Mouse (Mus musculus) embryonic facial prominence, embryonic 11.5 days (tissue): ENCODE results near the gene Oosp1. TPM values are rescaled to one million over a fixed set of nuclear protein-coding genes. Genes with fewer than 3 reads are reported as not detected.

Experiments used
- ATAC-seq: fragments of 200-750 bp; cut with Nextera tagmentation; replicated peaks from 2 replicates; pipeline ENCODE4 v1.8.0; 2017; ENCODE audit warnings: low read depth; ENCODE audit not compliant: insufficient number of reproducible peaks, low FRiP score, low TSS enrichment
- DNase-seq: peaks from one replicate; pipeline ENCODE4 v3.0.0-alpha.2; 2015; ENCODE audit warnings: low spot score
- H3K27ac ChIP-seq: fragments of 300-500 bp; sonication (generic); replicated peaks from 2 replicates; pipeline ENCODE4 v1.5.1; 2014; ENCODE audit warnings: mild to moderate bottlenecking, low read depth, low read length, control low read depth
- H3K27me3 ChIP-seq: fragments of 300-500 bp; sonication (generic); 2 replicates; pipeline ENCODE4 v1.6.1; 2014; ENCODE audit warnings: mild to moderate bottlenecking, low read length, moderate library complexity, mixed read lengths; ENCODE audit not compliant: control insufficient read depth, insufficient read depth
- H3K36me3 ChIP-seq: fragments of 300-500 bp; sonication (generic); replicated peaks from 2 replicates; pipeline ENCODE4 v1.6.1; 2014; ENCODE audit warnings: low read depth, mild to moderate bottlenecking, low read length, moderate library complexity, mixed read lengths; ENCODE audit not compliant: control insufficient read depth, insufficient read depth
- H3K4me1 ChIP-seq: fragments of 300-500 bp; sonication (generic); 2 replicates; pipeline ENCODE4 v1.6.1; 2014; ENCODE audit warnings: low read length, mixed read lengths; ENCODE audit not compliant: control insufficient read depth, insufficient read depth
- H3K4me2 ChIP-seq: fragments of 300-500 bp; sonication (generic); 2 replicates; pipeline ENCODE4 v1.6.1; 2014; ENCODE audit warnings: low read depth, mild to moderate bottlenecking, control low read depth, low read length, moderate library complexity
- H3K4me3 ChIP-seq: fragments of 300-500 bp; sonication (generic); 2 replicates; pipeline ENCODE4 v1.5.1; 2014; ENCODE audit warnings: low read depth, low read length, control low read depth
- H3K9ac ChIP-seq: fragments of 300-500 bp; sonication (generic); replicated peaks from 2 replicates; pipeline ENCODE4 v1.6.1; 2014; ENCODE audit warnings: mild to moderate bottlenecking, control low read depth, low read length
- H3K9me3 ChIP-seq: fragments of 300-500 bp; sonication (generic); replicated peaks from 2 replicates; pipeline ENCODE4 v1.6.1; 2016; ENCODE audit warnings: mild to moderate bottlenecking, low read length, inconsistent platforms, mixed read lengths; ENCODE audit not compliant: control insufficient read depth
- WGBS: fragments of 180-500 bp; shearing (Covaris S2); extraction: QIAGEN DNeasy Blood & Tissue Kit; methylation state at CpG from one replicate; pipeline ENCODE4 v1.1.7; 2014; 5-methylcytosine and 5-hydroxymethylcytosine counted together
- polyA plus RNA-seq: library from polyadenylated mRNA; unstranded; fragments of >200 nt; fragmentation: Nextera tagmentation; extraction: Ambion mirVana; gene quantifications from 2 replicates; pipeline ENCODE4 v1.2.1, GENCODE M21; 2014

Gene Oosp1
- polyA plus RNA-seq, 1 experiment from 2014 or later = not detected

DNA sequence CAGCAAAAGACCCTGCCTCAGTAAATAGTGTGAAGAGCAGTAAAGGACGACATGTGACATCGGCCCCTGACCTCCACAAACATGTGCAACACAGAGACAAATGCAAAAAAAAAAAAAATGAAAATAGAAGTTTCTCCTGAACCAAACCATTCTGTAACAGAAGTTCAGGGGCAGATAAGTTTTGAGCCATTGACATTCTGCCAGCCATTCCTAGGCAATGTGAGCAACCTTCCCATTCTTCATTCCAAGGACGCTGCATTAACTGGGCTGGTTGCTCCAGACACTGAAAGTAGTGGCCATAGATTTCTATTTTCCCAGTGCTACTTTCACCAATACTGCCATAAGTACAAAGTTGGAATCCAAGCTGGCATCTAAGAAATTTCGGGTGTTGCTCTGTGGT lies 21.5 kb upstream of the Oosp1 start:
- H3K36me3 ChIP-seq = no peaks in the 10 kb centered on the region

DNA sequence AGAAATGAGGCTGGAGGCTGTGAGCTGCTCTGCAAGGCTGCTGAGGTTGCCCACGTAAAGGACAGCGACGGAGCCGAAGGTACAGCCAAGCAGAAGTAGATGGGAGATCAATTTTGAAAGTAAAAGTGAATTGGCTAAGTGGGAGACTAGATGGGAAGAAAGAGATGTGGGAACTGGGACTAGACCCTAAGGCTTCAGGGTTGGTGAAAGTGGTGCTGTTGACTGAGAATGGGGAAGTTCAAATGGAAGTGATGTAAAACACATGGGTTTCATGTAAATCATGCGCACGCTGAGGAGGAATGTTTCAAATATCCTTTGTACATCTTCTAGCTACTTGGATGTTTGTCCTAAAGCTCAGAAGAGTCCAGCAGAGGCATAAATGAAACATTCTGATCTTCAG lies 7.4 kb upstream of the Oosp1 start:
- no peak overlapping the region for H3K27ac ChIP-seq
- H3K36me3 ChIP-seq = no peaks in the 10 kb centered on the region
- DNase-seq = no peak
- H3K4me1 ChIP-seq = no peaks in the 10 kb centered on the region
- H3K4me3 ChIP-seq = no peak overlapping the region
- no peak overlapping the region for H3K4me2 ChIP-seq
- H3K9ac ChIP-seq = no peak overlapping the region
- 87% methylated on average over 6 of the region's 6 CpGs for WGBS
- ATAC-seq = no peak
- no peaks in the 10 kb centered on the region for H3K9me3 ChIP-seq
- no peaks in the 10 kb centered on the region for H3K27me3 ChIP-seq

More for the DNA sequence above, 21.5 kb upstream of the Oosp1 start:
- Histone ChIP-seq H3K27ac (no peak overlapping the region), H3K9ac (no peak overlapping the region), H3K27me3 (no peaks in the 10 kb centered on the region), H3K9me3 (no peaks in the 10 kb centered on the region), H3K4me2 (no peak overlapping the region), H3K4me1 (no peaks in the 10 kb centered on the region), H3K4me3 (no peak overlapping the region)
- WGBS = 84% methylated on average over 4 of the region's 4 CpGs
- DNase-seq (no peak), ATAC-seq (no peak)

DNA sequence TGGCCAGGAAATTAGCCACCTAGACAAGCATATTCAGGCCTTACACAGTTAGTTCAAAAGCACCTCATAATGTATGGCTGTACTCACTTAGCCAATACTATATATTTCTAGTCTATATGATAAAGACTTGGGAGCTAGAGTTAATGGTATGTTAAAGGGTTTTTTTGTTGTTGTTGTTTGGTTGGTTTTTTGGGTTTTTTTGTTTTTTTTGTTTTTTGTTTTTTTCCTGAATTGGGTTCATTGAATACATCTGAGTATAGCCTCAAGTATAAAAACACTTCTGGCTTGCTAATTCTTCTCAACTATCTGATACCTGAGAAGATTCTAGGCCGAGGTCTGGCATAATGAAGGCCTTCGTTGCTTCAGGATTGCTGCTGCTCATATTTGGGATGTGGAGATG lies 5.8 kb upstream of the Oosp1 start, which contains the start of gene Oosp3:
Gene Oosp3, plus strand, starts transcription at position 301 of the 400 bp plus-strand sequence.
- no peak within 1 kb of the TSS for H3K4me3 ChIP-seq
- no peaks in the 10 kb centered on the region for H3K27me3 ChIP-seq
- H3K27ac ChIP-seq = no peak within 1 kb of the TSS
- DNase-seq = no peak
- ATAC-seq = no peak
- H3K4me2 ChIP-seq = no peak within 1 kb of the TSS
- no peaks in the 10 kb centered on the region for H3K36me3 ChIP-seq
- H3K9ac ChIP-seq = no peak within 1 kb of the TSS
- no peaks in the 10 kb centered on the region for H3K9me3 ChIP-seq
- WGBS = 80% methylated on average over 2 of the region's 2 CpGs
- no peaks in the 10 kb centered on the region for H3K4me1 ChIP-seq

DNA sequence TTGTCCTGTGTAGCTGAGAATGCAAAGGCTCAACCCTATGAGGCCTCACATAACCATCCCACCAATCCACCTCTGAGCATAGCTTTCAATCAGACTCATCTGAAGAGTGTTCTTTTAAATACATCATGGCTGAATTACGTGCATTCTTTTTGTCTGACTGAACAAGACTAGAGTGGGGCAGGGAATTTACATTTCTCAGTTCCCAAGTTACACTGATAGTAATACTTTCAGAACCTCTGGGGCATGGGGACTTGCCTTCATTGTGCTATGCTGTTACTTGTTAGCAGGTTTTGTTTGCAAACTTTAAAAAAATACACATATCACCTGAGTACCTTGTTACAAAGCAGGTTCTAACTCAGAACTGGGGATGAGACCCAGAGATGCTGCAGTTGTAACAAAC lies 504 bp upstream of the Oosp1 start:
- WGBS = 70% methylated on average over 1 of the region's 1 CpGs
- no peaks in the 10 kb centered on the region for H3K4me1 ChIP-seq
- no peaks in the 10 kb centered on the region for H3K9me3 ChIP-seq
- H3K36me3 ChIP-seq = no peaks in the 10 kb centered on the region
- H3K4me3 ChIP-seq = no peak overlapping the region
- no peak for DNase-seq
- H3K27me3 ChIP-seq = no peaks in the 10 kb centered on the region
- ATAC-seq = no peak
- no peak overlapping the region for H3K4me2 ChIP-seq
- H3K9ac ChIP-seq = no peak overlapping the region
- no peak overlapping the region for H3K27ac ChIP-seq

DNA sequence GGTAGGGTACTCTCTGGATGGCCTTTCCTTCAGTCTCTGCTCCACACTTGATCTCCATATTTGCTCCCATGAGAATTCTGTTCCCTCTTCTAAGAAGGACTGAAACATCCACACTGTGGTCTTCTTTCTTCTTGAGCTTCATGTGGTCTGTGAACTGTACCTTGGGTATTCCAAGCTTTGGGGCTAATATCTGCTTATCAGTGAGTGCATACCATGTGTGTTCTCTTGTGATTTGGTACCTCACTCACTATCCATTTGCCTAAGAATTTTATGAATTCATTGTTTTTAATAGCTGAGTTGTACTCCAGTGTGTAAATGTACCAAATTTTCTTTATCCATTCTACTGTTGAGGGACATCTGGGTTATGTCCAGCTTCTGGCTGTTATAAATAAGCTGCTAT lies 29.4 kb downstream of the Oosp1 start:
- Histone ChIP-seq H3K27me3 (no peaks in the 10 kb centered on the region), H3K4me1 (no peaks in the 10 kb centered on the region), H3K27ac (no peak overlapping the region), H3K9ac (no peak overlapping the region), H3K36me3 (no peaks in the 10 kb centered on the region), H3K4me2 (no peak overlapping the region), H3K9me3 (no peaks in the 10 kb centered on the region), H3K4me3 (no peak overlapping the region)
- ATAC-seq (no peak), DNase-seq (no peak)

DNA sequence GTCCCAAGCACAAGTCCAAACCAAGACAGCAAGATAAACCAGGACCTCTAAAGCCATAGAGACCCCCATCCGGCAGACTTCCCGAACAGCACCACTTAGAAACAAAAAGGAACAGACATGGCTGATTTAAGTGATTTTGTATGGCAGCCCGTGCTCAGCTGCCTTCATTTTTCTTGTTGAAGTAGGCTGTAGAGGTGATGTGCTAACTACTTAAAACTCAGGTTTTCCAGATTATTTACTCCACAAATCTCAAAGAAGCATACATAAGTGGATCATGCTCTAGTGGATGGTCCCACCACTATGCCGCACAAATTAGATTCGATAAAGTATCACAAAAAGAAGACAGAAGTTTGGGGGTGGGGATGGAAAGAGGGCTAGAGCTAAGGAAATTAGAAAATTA lies 30.5 kb downstream of the Oosp1 start, which contains the start of gene Oosp2:
Gene Oosp2, minus strand, starts transcription at position 101 of the 400 bp plus-strand sequence.
- ATAC-seq (no peak), DNase-seq (no peak)
- H3K4me2 ChIP-seq = no peak within 1 kb of the TSS
- H3K36me3 ChIP-seq = no peaks in the 10 kb centered on the region
- H3K27ac ChIP-seq = no peak within 1 kb of the TSS
- H3K4me1 ChIP-seq = no peaks in the 10 kb centered on the region
- H3K4me3 ChIP-seq = no peak within 1 kb of the TSS
- WGBS = 95% methylated on average over 5 of the region's 5 CpGs
- no peaks in the 10 kb centered on the region for H3K9me3 ChIP-seq
- no peaks in the 10 kb centered on the region for H3K27me3 ChIP-seq
- H3K9ac ChIP-seq = no peak within 1 kb of the TSS

DNA sequence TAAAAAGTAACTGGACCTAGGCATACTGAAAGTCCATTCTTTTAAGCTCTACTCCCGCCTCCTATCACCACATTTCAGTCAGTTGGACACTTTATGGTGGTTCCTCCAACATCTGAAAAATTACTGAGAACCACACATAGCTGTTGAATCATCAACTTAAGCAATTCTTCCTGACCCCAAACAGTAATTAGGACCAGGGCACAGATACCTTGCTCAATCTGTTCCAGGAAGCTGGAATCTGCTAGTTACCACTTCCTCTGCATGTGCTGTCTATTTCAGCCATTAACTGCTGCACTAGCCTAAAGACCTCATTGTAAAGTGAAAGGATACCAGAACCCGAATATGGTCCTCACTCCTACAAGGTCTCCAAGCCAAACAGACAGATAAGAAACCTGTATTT lies 31.8 kb downstream of the Oosp1 start:
- Histone ChIP-seq H3K27ac (no peak overlapping the region), H3K4me2 (no peak overlapping the region), H3K9me3 (no peaks in the 10 kb centered on the region), H3K9ac (no peak overlapping the region), H3K4me3 (no peak overlapping the region), H3K4me1 (no peaks in the 10 kb centered on the region), H3K36me3 (no peaks in the 10 kb centered on the region), H3K27me3 (no peaks in the 10 kb centered on the region)
- WGBS = 72% methylated on average over 2 of the region's 2 CpGs
- ATAC-seq (no peak), DNase-seq (no peak)

DNA sequence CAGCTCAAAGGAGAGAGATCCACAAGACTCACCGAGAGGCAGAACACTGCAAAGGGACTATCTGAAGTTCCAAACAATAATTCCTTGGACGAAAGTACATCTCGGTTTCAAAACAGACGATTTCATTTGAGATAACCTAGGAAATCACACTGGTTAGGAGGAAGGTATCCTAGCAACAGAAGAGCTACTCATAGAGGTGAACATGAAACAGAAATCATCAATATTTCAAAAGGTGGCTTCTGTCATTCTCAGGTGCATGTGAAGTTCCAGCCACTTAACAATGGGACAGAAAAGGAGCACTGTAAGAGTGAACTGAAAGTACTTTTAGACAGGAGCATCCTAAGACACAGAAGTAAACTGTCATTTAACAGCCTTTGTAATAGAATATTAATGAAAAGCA lies 41.4 kb downstream of the Oosp1 start:
- Histone ChIP-seq H3K9me3 (no peaks in the 10 kb centered on the region), H3K4me3 (no peak overlapping the region), H3K27me3 (no peaks in the 10 kb centered on the region), H3K27ac (no peak overlapping the region), H3K9ac (no peak overlapping the region), H3K36me3 (no peaks in the 10 kb centered on the region), H3K4me1 (no peaks in the 10 kb centered on the region), H3K4me2 (no peak overlapping the region)
- no peak for DNase-seq
- no peak for ATAC-seq
- WGBS = 82% methylated on average over 4 of the region's 4 CpGs
